Mouse (Mus musculus) liver, adult 2 months (tissue): ENCODE results near the gene Bcl9l. TPM values are rescaled to one million over a fixed set of nuclear protein-coding genes. Genes with fewer than 3 reads are reported as not detected.

Experiments
- DNase-seq: peaks from one replicate; pipeline ENCODE4 v3.0.0-alpha.2; 2011; ENCODE audit warnings: low read depth, low spot score; ENCODE audit errors: extremely low read depth
- H3K27ac ChIP-seq: fragments of 200-500 bp; replicated peaks from 2 replicates; pipeline ENCODE4 v1.5.1; 2012; ENCODE audit warnings: low read depth, mild to moderate bottlenecking, control low read depth, inconsistent platforms, low read length; ENCODE audit not compliant: insufficient read depth
- H3K27me3 ChIP-seq: fragments of 200-500 bp; 2 replicates; pipeline ENCODE4 v1.6.1; 2012; ENCODE audit warnings: mild to moderate bottlenecking, moderate library complexity, low read length, inconsistent platforms; ENCODE audit not compliant: control insufficient read depth, insufficient read depth
- H3K36me3 ChIP-seq: fragments of 200-500 bp; 2 replicates; pipeline ENCODE4 v1.6.1; 2012; ENCODE audit warnings: low read length, inconsistent platforms; ENCODE audit not compliant: control insufficient read depth, insufficient read depth
- H3K4me1 ChIP-seq: fragments of 200-500 bp; 2 replicates; pipeline ENCODE4 v1.6.1; 2011; ENCODE audit warnings: low read length; ENCODE audit not compliant: control insufficient read depth, insufficient read depth
- H3K4me3 ChIP-seq: fragments of 200-500 bp; 2 replicates; pipeline ENCODE4 v1.5.1; 2011; ENCODE audit warnings: low read depth, mild to moderate bottlenecking, control low read depth, low read length, moderate library complexity; ENCODE audit not compliant: insufficient read depth
- H3K79me2 ChIP-seq: fragments of 200-500 bp; 2 replicates; pipeline ENCODE4 v1.6.1; 2012; ENCODE audit warnings: inconsistent platforms, mild to moderate bottlenecking, low read length, moderate library complexity; ENCODE audit not compliant: control insufficient read depth, insufficient read depth
- H3K9ac ChIP-seq: fragments of 200-500 bp; 2 replicates; pipeline ENCODE4 v1.6.1; 2012; ENCODE audit warnings: low read depth, mild to moderate bottlenecking, control low read depth, inconsistent platforms, low read length
- CTCF ChIP-seq: fragments of 200-500 bp; IDR thresholded peaks from 2 replicates; pipeline ENCODE4 v1.5.1; 2011; ENCODE audit warnings: low read depth, low read length, control low read depth
- POLR2A ChIP-seq: fragments of 200-500 bp; IDR thresholded peaks from 2 replicates; pipeline ENCODE4 v1.6.1; 2011; ENCODE audit warnings: low read length, control low read depth; ENCODE audit not compliant: insufficient read depth; ENCODE audit errors: extremely low read depth
- WGBS: fragments of 180-500 bp; shearing (Covaris S2); methylation state at CpG from one replicate; pipeline ENCODE4 v1.1.7; 2018; 5-methylcytosine and 5-hydroxymethylcytosine counted together
- polyA plus RNA-seq: library from polyadenylated mRNA; depleted of rRNA; stranded (reverse); fragments of >200 nt; gene quantifications from 2 replicates; pipeline ENCODE4 v1.2.3, GENCODE M21; 2012
- total RNA-seq: library from RNA; depleted of rRNA; stranded (reverse); fragments of >200 nt; gene quantifications from 2 replicates; pipeline ENCODE4 v1.2.3, GENCODE M21; 2014

Bcl9l gene
- total and polyA plus RNA-seq, 2 experiments, result 5.4 to 27.9 TPM

GRCm38 (mm10) chr9:44537625-44538301 lies 55.1 kb downstream of the Bcl9l start:
- 44% methylated on average over 19 of the region's 19 CpGs for WGBS
- peak overlapping the region; percentile 15; the same call in 1 of the 2 replicates for H3K4me3 ChIP-seq
- DNase-seq, result peak; percentile 82

DNA sequence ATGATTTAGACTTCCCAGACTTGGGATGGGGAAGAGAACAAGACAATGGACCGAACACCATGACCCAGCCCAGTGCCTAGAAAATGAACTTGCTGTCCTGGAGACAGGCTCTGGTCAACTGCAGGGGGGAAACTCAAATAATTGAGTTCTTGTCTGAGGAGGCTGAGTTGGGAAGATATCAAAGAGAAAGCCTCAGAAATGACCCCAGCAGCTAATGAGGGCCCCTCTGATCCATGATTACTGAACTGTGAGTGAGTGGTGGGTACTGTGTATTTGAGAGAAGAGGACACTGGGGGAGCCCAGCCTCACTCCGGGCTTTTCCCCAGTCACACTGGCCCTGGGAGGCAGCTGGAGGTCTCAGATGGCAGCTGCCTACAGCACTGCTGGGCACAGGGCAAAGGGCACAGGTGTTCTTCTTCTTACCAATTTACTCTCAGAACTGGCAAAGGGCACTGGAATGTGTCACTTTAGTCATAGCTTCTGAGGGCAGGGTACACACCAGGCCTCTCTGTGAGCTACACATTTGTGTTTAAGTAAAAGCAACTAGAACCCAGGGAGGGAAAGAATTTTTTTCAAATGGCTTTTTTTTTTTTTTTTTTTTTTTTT lies 57.3 kb downstream of the Bcl9l start:
- Histone ChIP-seq H3K4me1 (0 out of 2 replicates have a peak, but pooled peaks cover 3% of the 10 kb centered on the region), H3K36me3 (no peaks in the 10 kb centered on the region), H3K4me3 (no peak overlapping the region), H3K27ac (no peak overlapping the region), H3K9ac (no peak overlapping the region), H3K79me2 (no peaks in the 10 kb centered on the region), H3K27me3 (no peaks in the 10 kb centered on the region)
- WGBS, result 74% methylated on average over 2 of the region's 2 CpGs
- TF ChIP-seq CTCF (no peak), POLR2A (no peak)
- peak; percentile 88 for DNase-seq

More at GRCm38 (mm10) chr9:44537625-44538301, 55.1 kb downstream of the Bcl9l start:
- Histone ChIP-seq H3K36me3 (no peaks in the 10 kb centered on the region), H3K79me2 (no peaks in the 10 kb centered on the region), H3K27me3 (no peaks in the 10 kb centered on the region), H3K9ac (no peak overlapping the region), H3K27ac (peak overlapping the region; percentile 14), H3K4me1 (0 out of 2 replicates have a peak, but pooled peaks cover 3% of the 10 kb centered on the region)
- no peak for TF ChIP-seq CTCF
- no peak for TF ChIP-seq POLR2A

- no peak for TF ChIP-seq CTCF
These were observed 58.1 kb downstream of the Bcl9l start for GRCm38 (mm10) chr9:44540676-44541075.

GRCm38 (mm10) chr9:44542364-44542763 lies 59.7 kb downstream of the Bcl9l start:
- no peak for DNase-seq
- H3K4me3 ChIP-seq, result no peak overlapping the region
- H3K79me2 ChIP-seq, result no peaks in the 10 kb centered on the region
- no peak overlapping the region for H3K9ac ChIP-seq
- H3K27ac ChIP-seq, result no peak overlapping the region
- H3K4me1 ChIP-seq, result 0 out of 2 replicates have a peak, but pooled peaks cover under 1% of the 10 kb centered on the region
- WGBS, result 82% methylated on average over 4 of the region's 4 CpGs
- no peaks in the 10 kb centered on the region for H3K27me3 ChIP-seq
- no peaks in the 10 kb centered on the region for H3K36me3 ChIP-seq
- no peak for TF ChIP-seq POLR2A
- no peak for TF ChIP-seq CTCF

More at GRCm38 (mm10) chr9:44540676-44541075, 58.1 kb downstream of the Bcl9l start:
- H3K27ac ChIP-seq, result no peak overlapping the region
- 0 out of 2 replicates have a peak, but pooled peaks cover 3% of the 10 kb centered on the region for H3K4me1 ChIP-seq
- no peaks in the 10 kb centered on the region for H3K27me3 ChIP-seq
- H3K36me3 ChIP-seq, result no peaks in the 10 kb centered on the region
- WGBS, result 87% methylated on average over 3 of the region's 3 CpGs
- H3K4me3 ChIP-seq, result no peak overlapping the region
- no peak for DNase-seq
- no peaks in the 10 kb centered on the region for H3K79me2 ChIP-seq
- no peak overlapping the region for H3K9ac ChIP-seq

DNA sequence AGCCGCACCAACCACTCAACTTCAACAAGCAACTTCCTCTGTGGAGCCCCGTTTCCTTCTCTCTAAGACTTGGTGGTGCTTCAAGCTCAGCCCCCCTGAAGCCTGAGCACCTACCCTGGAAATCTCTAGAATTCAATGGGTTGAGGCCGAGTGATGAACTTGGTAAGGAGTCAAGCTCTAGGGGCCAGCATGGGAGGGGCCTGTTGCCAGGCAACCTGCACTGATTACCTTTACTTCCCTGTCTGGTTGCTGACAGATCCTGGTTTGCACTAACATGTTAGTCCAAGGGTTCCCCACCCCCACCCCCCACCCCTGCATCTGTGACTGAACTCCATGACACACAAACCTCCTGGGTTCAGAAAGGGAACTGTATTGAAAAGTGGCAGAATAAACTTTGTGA lies 62.4 kb downstream of the Bcl9l start:
- no peaks in the 10 kb centered on the region for H3K27me3 ChIP-seq
- no peak for TF ChIP-seq POLR2A
- no peak for TF ChIP-seq CTCF
- H3K4me3 ChIP-seq, result no peak overlapping the region
- no peaks in the 10 kb centered on the region for H3K4me1 ChIP-seq
- no peak overlapping the region for H3K9ac ChIP-seq
- H3K79me2 ChIP-seq, result no peaks in the 10 kb centered on the region
- WGBS, result 94% methylated on average over 3 of the region's 3 CpGs
- H3K36me3 ChIP-seq, result no peaks in the 10 kb centered on the region
- no peak for DNase-seq
- H3K27ac ChIP-seq, result no peak overlapping the region
